Mouse (Mus musculus) stomach, postnatal 0 days (tissue): ENCODE measurements around the gene Rps6kc1.

Experiments
- CTCF ChIP-seq: IDR thresholded peaks from 2 replicates; pipeline ENCODE4 v1.5.1; 2016; ENCODE audit warnings: antibody characterized with exemption, low read depth, mild to moderate bottlenecking, moderate library complexity
- EP300 ChIP-seq: optimal IDR thresholded peaks from 2 replicates; pipeline ENCODE3; 2016; ENCODE audit warnings: antibody characterized with exemption

DNA sequence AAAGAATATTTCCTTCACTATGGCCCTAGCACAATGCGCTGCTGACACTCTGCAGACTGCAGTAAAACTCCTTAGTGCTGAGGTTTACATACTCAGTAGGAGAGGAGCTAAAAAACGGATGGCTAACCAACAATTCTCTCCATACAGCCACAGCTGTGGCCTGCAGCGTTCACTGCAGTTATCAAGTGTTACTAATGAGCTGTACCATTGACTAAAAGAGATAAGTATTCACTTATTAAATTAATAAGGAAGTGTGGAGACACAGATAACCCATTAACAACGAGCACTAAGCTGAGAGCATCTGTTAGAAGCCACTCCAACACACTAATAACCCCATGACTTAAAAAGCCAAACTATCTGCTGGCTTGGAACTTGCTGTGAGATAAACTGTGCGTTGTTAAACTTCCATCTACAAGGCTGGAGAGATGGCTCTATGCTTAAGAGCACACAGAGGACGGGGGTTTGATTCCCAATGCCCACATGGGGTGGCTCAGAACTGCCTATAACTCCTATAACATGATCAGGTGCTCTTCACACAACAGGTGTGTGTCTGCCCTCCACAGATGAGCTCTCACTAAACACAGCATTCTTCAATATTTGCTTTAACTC lies 17.9 kb downstream of the Rps6kc1 start:
- TF ChIP-seq CTCF: no peak
- no peak for TF ChIP-seq EP300
